Mouse (Mus musculus): ENCODE data around the gene Iqcc. TPM values are rescaled to one million over a fixed set of nuclear protein-coding genes. Genes with fewer than 3 reads are reported as not detected.
A peak's percentile ranks its signal among the peaks of the same experiment; 100 is the strongest.

Iqcc gene
- polyA plus RNA-seq, 2 experiments: 28.6 to 35.5 TPM

DNA sequence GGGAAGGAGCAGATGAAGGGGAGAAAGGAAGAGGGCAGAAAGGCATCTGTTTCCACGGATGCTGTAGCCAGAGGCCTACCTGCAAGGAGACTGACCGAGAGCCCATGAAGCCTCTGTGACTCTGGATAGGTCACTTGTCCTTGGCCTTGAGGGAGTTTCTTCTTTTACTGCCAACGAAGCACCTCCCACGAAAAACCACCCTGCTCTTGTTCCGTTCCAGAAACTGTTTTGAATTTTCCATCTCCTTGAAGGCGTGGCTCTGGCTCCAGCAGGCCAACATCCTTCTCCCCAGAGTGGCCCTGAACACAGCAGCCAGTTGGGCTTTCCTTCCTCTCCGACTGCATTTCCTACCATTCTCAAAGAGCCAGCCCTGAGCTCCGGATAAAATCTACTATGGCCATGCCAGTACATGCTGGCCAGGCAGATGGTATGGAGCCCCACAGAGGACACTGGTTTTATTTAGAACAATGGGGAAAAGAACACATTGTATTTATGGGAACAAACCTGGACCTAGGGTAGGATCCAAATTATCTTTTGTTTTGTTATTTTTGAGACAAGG, 2.5 kb upstream of the Iqcc start:
- no peak for TF ChIP-seq POLR2A (IDR thresholded peaks at IDR 0.05; ENCODE audit: borderline replicate concordance, extremely low read depth, insufficient read depth, insufficient read length)
- 72% methylated on average over 8 of the region's 8 CpGs for WGBS
- Histone ChIP-seq H3K9me3 (ENCODE audit: control insufficient read depth, low read length) (no peaks in the 10 kb centered on the region), H3K4me1 (ENCODE audit: control insufficient read depth, insufficient read depth, low read length) (peaks cover 26% of the 10 kb centered on the region), H3K4me3 (replicated peaks; ENCODE audit: low read length) (no peak overlapping the region), H3K36me3 (ENCODE audit: control insufficient read depth, insufficient read depth, low read length) (peaks cover 4% of the 10 kb centered on the region), H3K27ac (replicated peaks; ENCODE audit: low read depth, low read length) (no peak overlapping the region), H3K4me2 (replicated peaks; ENCODE audit: low read depth, low read length, severe bottlenecking) (no peak overlapping the region; the same call in 1 of the 2 replicates), H3K9ac (ENCODE audit: low read depth, low read length, severe bottlenecking) (no peak overlapping the region), H3K27me3 (ENCODE audit: control insufficient read depth, insufficient read depth, low read length) (no peaks in the 10 kb centered on the region)
- ATAC-seq (ENCODE audit: low FRiP score, low read depth) (no peak), DNase-seq (ENCODE audit: low spot score) (no peak)

DNA sequence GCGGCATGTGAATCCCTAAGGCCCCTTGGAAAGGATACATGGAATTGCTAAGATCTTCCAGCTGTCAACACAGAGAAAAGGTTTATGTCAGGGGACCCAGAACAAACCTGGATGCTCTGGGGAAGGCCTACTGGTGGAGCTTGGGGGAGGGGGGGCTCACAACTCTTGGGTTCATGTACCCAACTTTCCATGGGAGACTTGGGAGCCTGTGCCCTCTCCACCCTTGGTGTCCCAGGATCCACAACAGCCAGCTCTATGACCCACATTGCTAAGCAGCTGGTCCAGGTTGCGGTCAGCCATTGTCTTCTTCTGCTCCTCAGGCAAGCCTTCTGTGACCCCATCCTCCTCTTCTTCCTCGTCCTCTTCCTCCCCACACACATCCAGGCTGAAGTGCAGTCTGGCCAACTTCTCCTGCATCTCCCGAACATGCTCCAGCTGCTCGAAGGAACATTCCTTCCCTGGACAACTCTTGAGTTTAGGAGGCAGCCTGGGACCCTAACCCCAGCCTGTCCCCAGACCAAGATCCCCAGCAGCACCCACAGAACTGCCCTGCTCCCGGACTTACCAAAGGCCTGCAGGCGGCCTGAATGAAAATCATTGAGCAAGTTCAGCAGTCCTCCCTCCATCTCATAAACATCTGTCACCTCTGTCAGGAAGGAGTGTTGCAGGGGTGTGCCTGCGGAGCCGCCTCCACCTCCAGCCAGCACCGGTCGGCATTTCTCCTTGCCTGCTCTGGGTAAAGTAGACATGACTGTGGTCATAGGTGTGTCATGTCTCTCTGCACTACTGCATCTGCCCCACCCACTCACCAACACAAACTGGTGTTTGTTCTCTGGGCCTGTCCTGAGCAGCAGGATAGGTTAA, 1.8 kb upstream of the Iqcc start:
- H3K36me3 ChIP-seq (ENCODE audit: control insufficient read depth, insufficient read depth, low read length): peaks cover 7% of the 10 kb centered on the region

DNA sequence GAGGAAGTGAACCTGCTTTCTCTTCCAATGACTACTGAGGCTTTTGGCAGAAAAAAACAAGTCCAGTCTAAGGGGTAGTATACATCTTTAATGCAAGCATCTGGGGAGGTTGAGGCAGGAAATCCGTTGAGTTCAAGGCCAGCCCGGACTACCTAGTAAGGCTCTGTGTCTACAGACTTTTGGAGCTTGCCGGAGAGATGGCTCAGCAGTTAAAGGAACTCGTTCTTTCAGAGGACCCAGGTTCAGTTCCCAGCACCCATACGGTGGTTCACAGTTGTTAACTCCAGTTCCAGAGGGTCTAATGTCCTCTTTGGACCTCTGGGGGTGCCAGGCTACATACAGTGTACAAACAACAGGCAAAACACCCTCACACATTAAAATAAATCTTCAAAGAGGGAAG, 868 bp downstream of the Iqcc start:
- WGBS: 94% methylated on average over 5 of the region's 5 CpGs
- H3K4me2 ChIP-seq (replicated peaks; ENCODE audit: low read depth, low read length, severe bottlenecking): peak overlapping the region; percentile 87
- no peaks in the 10 kb centered on the region for H3K27me3 ChIP-seq (ENCODE audit: control insufficient read depth, insufficient read depth, low read length)
- H3K36me3 ChIP-seq (ENCODE audit: control insufficient read depth, insufficient read depth, low read length): peaks cover 8% of the 10 kb centered on the region
- peaks cover 14% of the 10 kb centered on the region for H3K4me1 ChIP-seq (ENCODE audit: control insufficient read depth, insufficient read depth, low read length)
- H3K4me3 ChIP-seq (replicated peaks; ENCODE audit: low read length): peak overlapping the region; percentile 69
- DNase-seq (ENCODE audit: low spot score) (no peak), ATAC-seq (ENCODE audit: low FRiP score, low read depth) (no peak)
- no peak for TF ChIP-seq POLR2A (IDR thresholded peaks at IDR 0.05; ENCODE audit: borderline replicate concordance, extremely low read depth, insufficient read depth, insufficient read length)
- no peaks in the 10 kb centered on the region for H3K9me3 ChIP-seq (ENCODE audit: control insufficient read depth, low read length)
- H3K9ac ChIP-seq (ENCODE audit: low read depth, low read length, severe bottlenecking): peak overlapping the region; percentile 77; the same call in 1 of the 2 replicates
- H3K27ac ChIP-seq (replicated peaks; ENCODE audit: low read depth, low read length): no peak overlapping the region

More for the DNA sequence above, 1.8 kb upstream of the Iqcc start:
- WGBS: 86% methylated on average over 11 of the region's 11 CpGs
- H3K9me3 ChIP-seq (ENCODE audit: control insufficient read depth, low read length): no peaks in the 10 kb centered on the region
- ATAC-seq (ENCODE audit: low FRiP score, low read depth): no peak
- TF ChIP-seq POLR2A (IDR thresholded peaks at IDR 0.05; ENCODE audit: borderline replicate concordance, extremely low read depth, insufficient read depth, insufficient read length): no peak
- H3K4me2 ChIP-seq (replicated peaks; ENCODE audit: low read depth, low read length, severe bottlenecking): no peak overlapping the region; the same call in 1 of the 2 replicates
- H3K4me3 ChIP-seq (replicated peaks; ENCODE audit: low read length): no peak overlapping the region
- H3K27ac ChIP-seq (replicated peaks; ENCODE audit: low read depth, low read length): no peak overlapping the region
- H3K27me3 ChIP-seq (ENCODE audit: control insufficient read depth, insufficient read depth, low read length): no peaks in the 10 kb centered on the region
- H3K9ac ChIP-seq (ENCODE audit: low read depth, low read length, severe bottlenecking): no peak overlapping the region
- DNase-seq (ENCODE audit: low spot score): no peak
- peaks cover 25% of the 10 kb centered on the region for H3K4me1 ChIP-seq (ENCODE audit: control insufficient read depth, insufficient read depth, low read length)

DNA sequence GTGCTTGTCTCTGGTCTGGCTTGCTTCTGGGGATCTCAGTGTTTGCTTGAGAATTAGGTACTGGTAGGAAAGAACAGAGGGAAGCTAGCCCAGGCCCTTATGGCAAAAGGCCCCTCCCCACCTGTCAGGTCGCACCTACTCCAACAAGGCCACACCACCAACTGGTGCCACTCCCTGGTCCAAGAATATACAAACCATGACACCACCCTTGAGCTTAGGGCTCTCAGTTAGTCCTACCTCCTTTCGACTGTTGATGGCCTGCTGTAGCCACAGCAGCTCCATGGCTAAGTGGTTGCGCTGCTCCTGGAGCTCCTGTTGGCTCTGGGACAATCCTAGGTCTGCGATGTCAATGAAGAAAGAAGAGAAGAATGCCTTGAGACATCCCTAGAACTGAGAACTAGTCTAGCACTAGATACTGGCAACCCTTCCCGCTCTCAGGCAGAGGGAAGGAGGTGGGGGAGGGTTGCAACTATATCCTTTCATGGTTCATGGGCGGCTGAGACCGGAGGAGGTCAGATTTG, 1.7 kb downstream of the Iqcc start:
- TF ChIP-seq POLR2A (IDR thresholded peaks at IDR 0.05; ENCODE audit: borderline replicate concordance, extremely low read depth, insufficient read depth, insufficient read length): no peak
- ATAC-seq (ENCODE audit: low FRiP score, low read depth) (no peak), DNase-seq (ENCODE audit: low spot score) (no peak)
- Histone ChIP-seq H3K9me3 (ENCODE audit: control insufficient read depth, low read length) (no peaks in the 10 kb centered on the region), H3K9ac (ENCODE audit: low read depth, low read length, severe bottlenecking) (no peak overlapping the region), H3K27me3 (ENCODE audit: control insufficient read depth, insufficient read depth, low read length) (no peaks in the 10 kb centered on the region), H3K36me3 (ENCODE audit: control insufficient read depth, insufficient read depth, low read length) (peaks cover 8% of the 10 kb centered on the region), H3K4me1 (ENCODE audit: control insufficient read depth, insufficient read depth, low read length) (peaks cover 6% of the 10 kb centered on the region), H3K4me2 (replicated peaks; ENCODE audit: low read depth, low read length, severe bottlenecking) (no peak overlapping the region), H3K27ac (replicated peaks; ENCODE audit: low read depth, low read length) (no peak overlapping the region), H3K4me3 (replicated peaks; ENCODE audit: low read length) (no peak overlapping the region)
- 90% methylated on average over 7 of the region's 7 CpGs for WGBS

DNA sequence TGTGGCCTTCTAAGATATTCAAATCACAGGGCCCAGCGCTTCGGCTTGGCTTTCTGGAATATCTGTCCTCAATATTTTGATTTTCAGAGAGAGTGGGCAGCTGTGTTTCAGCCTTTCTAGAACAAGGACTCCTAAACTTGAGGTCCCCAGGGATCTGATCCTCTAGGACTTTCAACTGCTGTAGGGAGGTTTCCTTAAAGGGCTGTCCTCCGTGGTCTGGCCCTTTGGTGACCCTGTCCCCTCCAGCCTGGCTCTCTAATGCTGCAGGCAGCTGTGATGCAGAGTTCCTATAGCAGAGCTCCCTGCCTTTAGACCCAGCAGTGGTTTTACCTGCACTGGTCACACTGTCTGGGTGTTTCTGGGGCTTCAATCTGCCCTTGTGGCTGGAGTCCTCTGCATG, 2.3 kb downstream of the Iqcc start:
- no peak for ATAC-seq (ENCODE audit: low FRiP score, low read depth)
- Histone ChIP-seq H3K27me3 (ENCODE audit: control insufficient read depth, insufficient read depth, low read length) (no peaks in the 10 kb centered on the region), H3K9ac (ENCODE audit: low read depth, low read length, severe bottlenecking) (no peak overlapping the region), H3K4me3 (replicated peaks; ENCODE audit: low read length) (no peak overlapping the region), H3K9me3 (ENCODE audit: control insufficient read depth, low read length) (no peaks in the 10 kb centered on the region), H3K27ac (replicated peaks; ENCODE audit: low read depth, low read length) (no peak overlapping the region), H3K4me1 (ENCODE audit: control insufficient read depth, insufficient read depth, low read length) (peaks cover 6% of the 10 kb centered on the region), H3K36me3 (ENCODE audit: control insufficient read depth, insufficient read depth, low read length) (peaks cover 8% of the 10 kb centered on the region), H3K4me2 (replicated peaks; ENCODE audit: low read depth, low read length, severe bottlenecking) (no peak overlapping the region)
- no peak for TF ChIP-seq POLR2A (IDR thresholded peaks at IDR 0.05; ENCODE audit: borderline replicate concordance, extremely low read depth, insufficient read depth, insufficient read length)
- 91% methylated on average over 3 of the region's 3 CpGs for WGBS
- no peak for DNase-seq (ENCODE audit: low spot score)
